Mouse (Mus musculus): ENCODE data around the gene Capn7. TPM values are rescaled to one million over a fixed set of nuclear protein-coding genes. Genes with fewer than 3 reads are reported as not detected.

The Capn7 gene
- polyA plus RNA-seq, 1 experiment from 2014 or later = 37.1 TPM

GRCm38 (mm10) chr14:31374390-31374789 lies 38.0 kb downstream of the Capn7 start:
- no peaks in the 10 kb centered on the region for H3K9me3 ChIP-seq
- H3K4me3 ChIP-seq = no peak overlapping the region
- no peak for DNase-seq (ENCODE audit: low spot score)
- no peaks in the 10 kb centered on the region for H3K4me1 ChIP-seq
- H3K27me3 ChIP-seq (ENCODE audit: insufficient read depth, poor library complexity, severe bottlenecking) = no peaks in the 10 kb centered on the region
- peaks cover 93% of the 10 kb centered on the region for H3K36me3 ChIP-seq
- H3K27ac ChIP-seq = no peak overlapping the region
- WGBS = 88% methylated on average over 6 of the region's 6 CpGs

GRCm38 (mm10) chr14:31376331-31376730 lies 39.9 kb downstream of the Capn7 start:
- Histone ChIP-seq H3K9me3 (no peaks in the 10 kb centered on the region), H3K36me3 (peaks cover 75% of the 10 kb centered on the region), H3K4me1 (no peaks in the 10 kb centered on the region), H3K27ac (no peak overlapping the region), H3K27me3 (ENCODE audit: insufficient read depth, poor library complexity, severe bottlenecking) (no peaks in the 10 kb centered on the region), H3K4me3 (no peak overlapping the region)
- WGBS = 88% methylated on average over 3 of the region's 3 CpGs
- no peak for DNase-seq (ENCODE audit: low spot score)

GRCm38 (mm10) chr14:31382276-31382675 lies 45.8 kb downstream of the Capn7 start:
- peaks cover 39% of the 10 kb centered on the region for H3K36me3 ChIP-seq
- peaks cover 3% of the 10 kb centered on the region; the same call in 1 of the 2 replicates for H3K27me3 ChIP-seq (ENCODE audit: insufficient read depth, poor library complexity, severe bottlenecking)
- no peak overlapping the region for H3K27ac ChIP-seq
- WGBS = 83% methylated on average over 8 of the region's 8 CpGs
- peaks cover 24% of the 10 kb centered on the region for H3K4me1 ChIP-seq
- no peaks in the 10 kb centered on the region; the same call in 1 of the 2 replicates for H3K9me3 ChIP-seq
- H3K4me3 ChIP-seq = no peak overlapping the region
- peak; percentile 73 for DNase-seq (ENCODE audit: low spot score)

DNA sequence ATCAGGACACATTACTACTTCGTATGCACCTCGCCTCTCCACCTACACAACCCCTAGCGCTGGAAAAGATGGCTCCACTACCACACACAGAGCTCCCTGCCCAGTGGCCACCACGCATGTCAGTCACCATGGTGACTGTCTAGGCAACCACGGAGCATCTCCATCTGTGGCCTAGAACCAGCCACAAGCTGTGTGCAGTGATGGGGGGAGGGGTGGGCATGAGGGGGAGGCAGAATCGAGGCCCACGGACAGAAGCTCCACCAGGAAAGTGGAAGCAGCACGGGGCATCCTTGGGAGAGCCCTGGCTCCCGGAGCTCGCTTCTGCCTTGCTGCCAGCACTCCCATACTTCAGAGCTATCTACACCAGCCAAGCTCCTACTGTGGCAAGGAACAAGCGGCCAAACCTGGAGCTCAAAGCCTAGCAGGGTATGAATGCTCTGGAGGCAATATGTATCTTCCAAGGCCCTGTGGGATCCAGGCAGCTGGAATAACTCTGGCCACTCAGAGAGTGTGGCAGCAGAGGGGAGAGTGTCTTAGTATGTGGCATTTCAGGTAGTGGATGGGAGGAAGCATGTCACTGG lies 47.1 kb downstream of the Capn7 start:
- no peak overlapping the region for H3K27ac ChIP-seq
- H3K4me3 ChIP-seq = no peak overlapping the region
- DNase-seq (ENCODE audit: low spot score) = peak; percentile 68
- WGBS = 81% methylated on average over 11 of the region's 11 CpGs
- peaks cover 36% of the 10 kb centered on the region for H3K4me1 ChIP-seq
- no peaks in the 10 kb centered on the region; the same call in 1 of the 2 replicates for H3K9me3 ChIP-seq
- H3K36me3 ChIP-seq = peaks cover 29% of the 10 kb centered on the region
- peaks cover 7% of the 10 kb centered on the region; the same call in 1 of the 2 replicates for H3K27me3 ChIP-seq (ENCODE audit: insufficient read depth, poor library complexity, severe bottlenecking)

GRCm38 (mm10) chr14:31384366-31385323 lies 48.2 kb downstream of the Capn7 start:
- WGBS = 71% methylated on average over 13 of the region's 13 CpGs
- DNase-seq (ENCODE audit: low spot score) = peak; percentile 70

GRCm38 (mm10) chr14:31385406-31385805 lies 49.0 kb downstream of the Capn7 start:
- Histone ChIP-seq H3K27me3 (ENCODE audit: insufficient read depth, poor library complexity, severe bottlenecking) (peaks cover 7% of the 10 kb centered on the region; the same call in 1 of the 2 replicates), H3K36me3 (peaks cover 21% of the 10 kb centered on the region), H3K4me1 (peaks cover 54% of the 10 kb centered on the region), H3K4me3 (no peak overlapping the region), H3K27ac (no peak overlapping the region), H3K9me3 (no peaks in the 10 kb centered on the region; the same call in 1 of the 2 replicates)
- WGBS = 90% methylated on average over 5 of the region's 5 CpGs
- DNase-seq (ENCODE audit: low spot score) = peak; percentile 63

More at GRCm38 (mm10) chr14:31384366-31385323, 48.2 kb downstream of the Capn7 start:
- Histone ChIP-seq H3K27ac (no peak overlapping the region), H3K4me1 (peaks cover 46% of the 10 kb centered on the region), H3K9me3 (no peaks in the 10 kb centered on the region; the same call in 1 of the 2 replicates), H3K27me3 (ENCODE audit: insufficient read depth, poor library complexity, severe bottlenecking) (peaks cover 7% of the 10 kb centered on the region; the same call in 1 of the 2 replicates), H3K4me3 (no peak overlapping the region), H3K36me3 (peaks cover 21% of the 10 kb centered on the region)

DNA sequence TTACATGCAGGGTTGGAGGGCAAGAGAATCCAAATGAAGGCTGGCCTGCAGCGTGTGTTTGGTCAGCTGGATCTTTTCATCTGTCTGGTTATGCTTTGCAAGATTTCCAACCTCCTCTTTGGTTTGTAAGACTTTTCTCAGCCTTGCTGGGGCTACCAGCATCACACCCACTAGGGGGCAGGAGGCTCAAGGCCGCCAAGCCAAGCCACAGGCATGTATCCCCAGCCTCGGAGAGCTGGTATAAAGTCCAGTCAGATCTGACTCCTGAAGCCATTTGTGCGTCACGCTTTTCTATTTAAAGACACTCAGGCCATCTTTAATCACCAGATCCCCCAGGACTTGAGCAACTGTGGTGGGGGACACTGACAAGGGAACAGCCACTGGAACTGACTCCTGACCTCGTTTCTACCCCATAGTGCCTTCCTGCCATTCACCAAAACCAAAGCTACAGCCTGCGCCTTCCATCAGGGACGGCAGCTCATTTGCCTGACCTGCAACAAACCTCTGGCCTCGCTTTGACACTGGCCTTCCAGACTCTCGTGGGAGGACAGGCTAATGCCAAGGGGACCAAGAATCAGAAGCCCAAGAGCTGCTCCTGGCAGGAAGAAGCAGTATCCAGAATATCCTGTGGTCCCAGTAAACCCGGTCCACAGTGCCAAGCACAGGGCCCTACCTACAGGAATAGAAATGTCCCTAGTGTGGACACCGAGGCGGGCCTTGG lies 49.7 kb downstream of the Capn7 start:
- WGBS = 45% methylated on average over 13 of the region's 13 CpGs
- peaks cover 54% of the 10 kb centered on the region for H3K4me1 ChIP-seq

GRCm38 (mm10) chr14:31387301-31387981 lies 51.0 kb downstream of the Capn7 start:
- Histone ChIP-seq H3K4me1 (peaks cover 62% of the 10 kb centered on the region), H3K36me3 (peaks cover 16% of the 10 kb centered on the region), H3K4me3 (no peak overlapping the region), H3K9me3 (no peaks in the 10 kb centered on the region; the same call in 1 of the 2 replicates), H3K27me3 (ENCODE audit: insufficient read depth, poor library complexity, severe bottlenecking) (peaks cover 7% of the 10 kb centered on the region; the same call in 1 of the 2 replicates), H3K27ac (peak overlapping the region; percentile 52)
- WGBS = 74% methylated on average over 11 of the region's 11 CpGs
- no peak for DNase-seq (ENCODE audit: low spot score)

More for the DNA sequence above, 49.7 kb downstream of the Capn7 start:
- no peak overlapping the region for H3K4me3 ChIP-seq
- H3K9me3 ChIP-seq = no peaks in the 10 kb centered on the region; the same call in 1 of the 2 replicates
- peak overlapping the region; percentile 60 for H3K27ac ChIP-seq
- peaks cover 7% of the 10 kb centered on the region; the same call in 1 of the 2 replicates for H3K27me3 ChIP-seq (ENCODE audit: insufficient read depth, poor library complexity, severe bottlenecking)
- H3K36me3 ChIP-seq = peaks cover 21% of the 10 kb centered on the region
- peak; percentile 90 for DNase-seq (ENCODE audit: low spot score)

- Histone ChIP-seq H3K27ac (peak overlapping the region; percentile 52; the same call in 1 of the 2 replicates), H3K4me3 (no peak overlapping the region), H3K36me3 (peaks cover 13% of the 10 kb centered on the region; the same call in 1 of the 2 replicates), H3K27me3 (ENCODE audit: insufficient read depth, poor library complexity, severe bottlenecking) (peaks cover 7% of the 10 kb centered on the region; the same call in 1 of the 2 replicates), H3K4me1 (peaks cover 70% of the 10 kb centered on the region), H3K9me3 (no peaks in the 10 kb centered on the region)
- WGBS = 73% methylated on average over 13 of the region's 13 CpGs
- no peak for DNase-seq (ENCODE audit: low spot score)
Measured at GRCm38 (mm10) chr14:31388086-31388872, 51.8 kb downstream of the Capn7 start.

- WGBS = 93% methylated on average over 8 of the region's 8 CpGs
- Histone ChIP-seq H3K9me3 (no peaks in the 10 kb centered on the region), H3K27me3 (ENCODE audit: insufficient read depth, poor library complexity, severe bottlenecking) (peaks cover 7% of the 10 kb centered on the region; the same call in 1 of the 2 replicates), H3K36me3 (0 out of 2 replicates have a peak, but pooled peaks cover 3% of the 10 kb centered on the region), H3K27ac (no peak overlapping the region), H3K4me1 (peaks cover 78% of the 10 kb centered on the region), H3K4me3 (no peak overlapping the region)
- no peak for DNase-seq (ENCODE audit: low spot score)
Measured at GRCm38 (mm10) chr14:31389421-31390147, 53.1 kb downstream of the Capn7 start.

DNA sequence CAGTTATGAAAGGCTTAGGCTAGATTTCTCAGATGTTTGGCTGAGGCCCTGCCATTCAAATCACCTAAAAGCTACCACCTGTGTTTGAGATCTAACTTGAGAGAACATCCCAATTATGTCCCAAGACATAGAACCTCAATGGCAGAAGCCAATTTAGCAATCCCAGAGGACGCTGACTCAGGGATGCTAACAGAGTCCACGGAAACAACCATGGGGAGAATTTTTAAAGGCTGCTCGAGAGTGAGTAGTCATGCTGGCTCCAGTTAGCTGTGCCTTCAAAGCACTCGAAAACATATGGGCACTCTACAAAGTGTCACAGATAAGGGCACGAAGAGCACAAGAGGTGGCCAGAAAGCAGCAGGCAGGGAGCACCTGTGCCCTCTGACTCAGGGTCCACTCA lies 55.9 kb downstream of the Capn7 start:
- WGBS = 44% methylated on average over 5 of the region's 5 CpGs
- Histone ChIP-seq H3K9me3 (no peaks in the 10 kb centered on the region; the same call in 1 of the 2 replicates), H3K4me3 (no peak overlapping the region), H3K27me3 (ENCODE audit: insufficient read depth, poor library complexity, severe bottlenecking) (peaks cover 4% of the 10 kb centered on the region; the same call in 1 of the 2 replicates), H3K4me1 (peaks cover 70% of the 10 kb centered on the region), H3K36me3 (peaks cover 15% of the 10 kb centered on the region), H3K27ac (no peak overlapping the region)
- no peak for DNase-seq (ENCODE audit: low spot score)

Data from heart, embryonic 10.5 days (tissue).